Mouse (Mus musculus) limb, embryonic 14.5 days (tissue): ENCODE results near the gene Ankrd60. TPM values are rescaled to one million over a fixed set of nuclear protein-coding genes. Genes with fewer than 3 reads are reported as not detected.
A peak's percentile ranks its signal among the peaks of the same experiment; 100 is the strongest.

Source experiments
- ATAC-seq: fragments of 200-750 bp; cut with Nextera tagmentation; 2 replicates; pipeline ENCODE4 v1.8.0; 2017; ENCODE audit warnings: low read depth, moderate number of reproducible peaks, moderate TSS enrichment; ENCODE audit not compliant: low FRiP score
- DNase-seq: peaks from one replicate; pipeline ENCODE4 v3.0.0-alpha.2; 2015; ENCODE audit warnings: low spot score
- H3K27ac ChIP-seq: fragments of 300-500 bp; sonication (generic); replicated peaks from 2 replicates; pipeline ENCODE4 v1.5.1; 2014; ENCODE audit warnings: low read depth, mild to moderate bottlenecking, low read length, moderate library complexity, mixed read lengths
- H3K27me3 ChIP-seq: fragments of 300-500 bp; sonication (generic); 2 replicates; pipeline ENCODE4 v1.6.1; 2014; ENCODE audit warnings: low read length, mixed read lengths; ENCODE audit not compliant: control insufficient read depth, insufficient read depth
- H3K36me3 ChIP-seq: fragments of 300-500 bp; sonication (generic); 2 replicates; pipeline ENCODE4 v1.6.1; 2014; ENCODE audit warnings: mild to moderate bottlenecking, low read length, moderate library complexity, mixed read lengths; ENCODE audit not compliant: control insufficient read depth, insufficient read depth
- H3K4me1 ChIP-seq: fragments of 300-500 bp; sonication (generic); 2 replicates; pipeline ENCODE4 v1.6.1; 2014; ENCODE audit warnings: antibody characterized with exemption, low read length, mixed read lengths; ENCODE audit not compliant: control insufficient read depth, insufficient read depth
- H3K4me2 ChIP-seq: fragments of 300-500 bp; sonication (generic); replicated peaks from 2 replicates; pipeline ENCODE4 v1.6.1; 2014; ENCODE audit warnings: low read depth, mild to moderate bottlenecking, low read length, moderate library complexity; ENCODE audit not compliant: severe bottlenecking
- H3K4me3 ChIP-seq: fragments of 300-500 bp; sonication (generic); replicated peaks from 2 replicates; pipeline ENCODE4 v1.5.1; 2014; ENCODE audit warnings: low read length
- H3K9ac ChIP-seq: fragments of 300-500 bp; sonication (generic); 2 replicates; pipeline ENCODE4 v1.6.1; 2014; ENCODE audit warnings: mild to moderate bottlenecking, low read depth, low read length, moderate library complexity; ENCODE audit not compliant: severe bottlenecking
- H3K9me3 ChIP-seq: fragments of 300-500 bp; sonication (generic); 2 replicates; pipeline ENCODE4 v1.6.1; 2016; ENCODE audit warnings: low read length; ENCODE audit not compliant: control insufficient read depth
- POLR2A ChIP-seq: fragments of 200-500 bp; IDR thresholded peaks from 2 replicates; pipeline ENCODE4 v1.8.0; 2012; ENCODE audit warnings: inconsistent platforms, mild to moderate bottlenecking, moderate library complexity, borderline replicate concordance; ENCODE audit not compliant: insufficient read depth, insufficient read length; ENCODE audit errors: extremely low read depth
- WGBS: fragments of 180-500 bp; shearing (Covaris S2); extraction: QIAGEN DNeasy Blood & Tissue Kit; methylation state at CpG from one replicate; pipeline ENCODE4 v1.1.7; 2014; 5-methylcytosine and 5-hydroxymethylcytosine counted together
- polyA plus RNA-seq, 2 experiments: library from polyadenylated mRNA; depleted of rRNA in 1 of 2; stranded (reverse) in 1 of 2; unstranded in 1 of 2; fragments of >200 nt; fragmentation: Nextera tagmentation in 1 of 2; extraction: Ambion mirVana in 1 of 2; gene quantifications; 2 replicates each; pipeline versions ENCODE4 v1.2.1 to v1.2.3; 2012 to 2014

The Ankrd60 gene
- polyA plus RNA-seq, 2 experiments: not detected

- no peak overlapping the region for H3K9ac ChIP-seq
- H3K4me2 ChIP-seq: no peak overlapping the region
- no peak for ATAC-seq
- peaks cover 10% of the 10 kb centered on the region; the same call in 1 of the 2 replicates for H3K9me3 ChIP-seq
- no peak overlapping the region for H3K4me3 ChIP-seq
- DNase-seq: peak; percentile 42
- peaks cover 7% of the 10 kb centered on the region; the same call in 1 of the 2 replicates for H3K36me3 ChIP-seq
- no peak overlapping the region for H3K27ac ChIP-seq
- peaks cover 7% of the 10 kb centered on the region; the same call in 1 of the 2 replicates for H3K4me1 ChIP-seq
- H3K27me3 ChIP-seq: peaks cover 9% of the 10 kb centered on the region; the same call in 1 of the 2 replicates
- 46% methylated on average over 5 of the region's 5 CpGs for WGBS
- TF ChIP-seq POLR2A: no peak
Measured at GRCm38 (mm10) chr2:173583455-173583854, 5.3 kb upstream of the Ankrd60 start.

GRCm38 (mm10) chr2:173582903-173583302, 4.7 kb upstream of the Ankrd60 start:
- no peak overlapping the region for H3K4me3 ChIP-seq

GRCm38 (mm10) chr2:173581096-173581495, 2.9 kb upstream of the Ankrd60 start:
- Histone ChIP-seq H3K4me3 (no peak overlapping the region), H3K4me2 (no peak overlapping the region), H3K4me1 (peaks cover 4% of the 10 kb centered on the region; the same call in 1 of the 2 replicates), H3K9ac (no peak overlapping the region), H3K9me3 (no peaks in the 10 kb centered on the region), H3K27ac (no peak overlapping the region), H3K36me3 (no peaks in the 10 kb centered on the region), H3K27me3 (peaks cover 9% of the 10 kb centered on the region; the same call in 1 of the 2 replicates)
- DNase-seq (no peak), ATAC-seq (no peak)
- TF ChIP-seq POLR2A: no peak

More at GRCm38 (mm10) chr2:173582903-173583302, 4.7 kb upstream of the Ankrd60 start:
- Histone ChIP-seq H3K9ac (no peak overlapping the region), H3K4me2 (no peak overlapping the region), H3K4me1 (peaks cover 9% of the 10 kb centered on the region; the same call in 1 of the 2 replicates), H3K27ac (no peak overlapping the region), H3K9me3 (peaks cover 10% of the 10 kb centered on the region; the same call in 1 of the 2 replicates), H3K27me3 (peaks cover 9% of the 10 kb centered on the region; the same call in 1 of the 2 replicates), H3K36me3 (peaks cover 7% of the 10 kb centered on the region; the same call in 1 of the 2 replicates)
- ATAC-seq: no peak
- TF ChIP-seq POLR2A: no peak
- no peak for DNase-seq
- WGBS: 93% methylated on average over 3 of the region's 3 CpGs

- H3K4me1 ChIP-seq: peaks cover 3% of the 10 kb centered on the region; the same call in 1 of the 2 replicates
- peak overlapping the region; percentile 60 for H3K9ac ChIP-seq
- ATAC-seq (0 out of 2 replicates have a peak, but pooled peaks have one; percentile 21), DNase-seq (no peak)
- 29% methylated on average over 8 of the region's 8 CpGs for WGBS
- H3K36me3 ChIP-seq: no peaks in the 10 kb centered on the region
- H3K4me3 ChIP-seq: peak overlapping the region; percentile 42
- H3K27ac ChIP-seq: no peak overlapping the region
- TF ChIP-seq POLR2A: no peak
- no peaks in the 10 kb centered on the region for H3K9me3 ChIP-seq
- peak overlapping the region; percentile 85 for H3K4me2 ChIP-seq
- H3K27me3 ChIP-seq: peaks cover 2% of the 10 kb centered on the region; the same call in 1 of the 2 replicates
Measured at GRCm38 (mm10) chr2:173578595-173578994, 430 bp upstream of the Ankrd60 start.

GRCm38 (mm10) chr2:173564179-173564578, 14.0 kb downstream of the Ankrd60 start:
- DNase-seq (peak; percentile 51), ATAC-seq (no peak)
- Histone ChIP-seq H3K27me3 (no peaks in the 10 kb centered on the region), H3K4me3 (no peak overlapping the region), H3K9me3 (no peaks in the 10 kb centered on the region), H3K9ac (no peak overlapping the region), H3K27ac (no peak overlapping the region), H3K36me3 (no peaks in the 10 kb centered on the region), H3K4me2 (no peak overlapping the region), H3K4me1 (peaks cover 9% of the 10 kb centered on the region)
- WGBS: 37% methylated on average over 9 of the region's 9 CpGs
- TF ChIP-seq POLR2A: no peak
